Mouse (Mus musculus) bone marrow macrophage, adult 2 months (primary cell): Measurements from ENCODE around the gene Diaph2.

ENCODE experiments used
- CTCF ChIP-seq: IDR thresholded peaks from 2 replicates; pipeline ENCODE4 v1.5.1; 2012; ENCODE audit warnings: low read depth, mild to moderate bottlenecking, low read length, moderate library complexity
- POLR2A ChIP-seq: IDR thresholded peaks from 2 replicates; pipeline ENCODE4 v1.6.1; 2012; ENCODE audit warnings: mild to moderate bottlenecking, low read depth, low read length, borderline replicate concordance

DNA sequence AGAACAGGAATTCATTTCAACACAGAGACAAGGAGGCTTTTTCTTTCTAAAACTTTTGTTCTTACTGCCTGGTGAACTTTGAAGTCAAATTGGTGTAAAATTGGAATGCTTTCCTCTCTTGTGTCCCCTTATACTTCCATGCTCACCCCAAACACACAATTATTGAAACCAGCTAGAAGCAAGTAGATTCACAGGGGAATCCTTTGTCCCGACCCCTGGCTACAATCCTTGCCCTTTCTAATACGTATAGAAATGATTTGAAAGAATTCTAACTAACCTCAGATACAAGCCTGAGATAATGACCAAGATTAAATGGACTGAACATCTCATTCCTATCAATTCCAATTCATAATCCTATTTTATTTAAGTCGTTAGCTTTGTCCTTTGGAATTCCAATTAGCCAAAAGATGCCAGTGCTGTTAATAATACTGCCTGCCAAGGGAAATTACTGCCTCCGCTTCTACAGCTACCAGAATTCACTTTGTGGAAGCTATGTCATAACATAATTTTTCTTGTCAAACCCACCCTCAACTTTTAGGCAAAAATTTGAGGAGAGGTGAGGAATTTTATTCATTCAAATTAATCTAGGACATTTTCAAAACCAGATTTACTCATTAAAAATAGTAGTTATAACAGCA lies 644.1 kb downstream of the Diaph2 start:
- TF ChIP-seq POLR2A (no peak), CTCF (no peak)
